Mouse (Mus musculus): ENCODE results near the gene Klhl3. TPM values are rescaled to one million over a fixed set of nuclear protein-coding genes. Genes with fewer than 3 reads are reported as not detected.

Gene Klhl3
- total and polyA plus RNA-seq, 3 experiments = 2.1 to 4.3 (median 2.7) TPM

- DNase-seq = no peak
- 88% methylated on average over 6 of the region's 6 CpGs for WGBS
- Histone ChIP-seq H3K4me1 (ENCODE audit: control insufficient read depth, insufficient read depth, low read length) (no peaks in the 10 kb centered on the region), H3K27ac (no peak overlapping the region), H3K36me3 (ENCODE audit: control insufficient read depth, insufficient read depth, low read length) (no peaks in the 10 kb centered on the region), H3K9ac (ENCODE audit: low read depth, low read length) (no peak overlapping the region), H3K4me3 (no peak overlapping the region), H3K27me3 (ENCODE audit: control insufficient read depth, insufficient read depth, low read length) (no peaks in the 10 kb centered on the region), H3K79me2 (replicated peaks; ENCODE audit: control insufficient read depth, insufficient read depth, low read length) (no peaks in the 10 kb centered on the region)
- intact Hi-C loops (cut with DNase I) = no loop called here
- no peak for TF ChIP-seq CTCF (IDR thresholded peaks at IDR 0.05)
- no peak for TF ChIP-seq EP300 (IDR thresholded peaks at IDR 0.05; ENCODE audit: insufficient read depth, low read depth, low read length)
- no peak for TF ChIP-seq POLR2A (IDR thresholded peaks at IDR 0.05; ENCODE audit: insufficient read depth, low read depth, low read length)
Measured at GRCm38 (mm10) chr13:57965658-57966057, 147.7 kb downstream of the Klhl3 start.

- Histone ChIP-seq H3K9ac (ENCODE audit: low read depth, low read length) (no peak overlapping the region), H3K4me3 (no peak overlapping the region), H3K27me3 (ENCODE audit: control insufficient read depth, insufficient read depth, low read length) (no peaks in the 10 kb centered on the region), H3K27ac (no peak overlapping the region), H3K79me2 (replicated peaks; ENCODE audit: control insufficient read depth, insufficient read depth, low read length) (no peaks in the 10 kb centered on the region), H3K4me1 (ENCODE audit: control insufficient read depth, insufficient read depth, low read length) (no peaks in the 10 kb centered on the region), H3K36me3 (ENCODE audit: control insufficient read depth, insufficient read depth, low read length) (no peaks in the 10 kb centered on the region)
- 59% methylated on average over 2 of the region's 2 CpGs for WGBS
- no peak for DNase-seq
- intact Hi-C loops (cut with DNase I) = no loop called here
- TF ChIP-seq POLR2A (IDR thresholded peaks at IDR 0.05; ENCODE audit: insufficient read depth, low read depth, low read length) = no peak
- TF ChIP-seq CTCF (IDR thresholded peaks at IDR 0.05) = no peak
- no peak for TF ChIP-seq EP300 (IDR thresholded peaks at IDR 0.05; ENCODE audit: insufficient read depth, low read depth, low read length)
Measured at GRCm38 (mm10) chr13:57960254-57960653, 153.1 kb downstream of the Klhl3 start.

DNA sequence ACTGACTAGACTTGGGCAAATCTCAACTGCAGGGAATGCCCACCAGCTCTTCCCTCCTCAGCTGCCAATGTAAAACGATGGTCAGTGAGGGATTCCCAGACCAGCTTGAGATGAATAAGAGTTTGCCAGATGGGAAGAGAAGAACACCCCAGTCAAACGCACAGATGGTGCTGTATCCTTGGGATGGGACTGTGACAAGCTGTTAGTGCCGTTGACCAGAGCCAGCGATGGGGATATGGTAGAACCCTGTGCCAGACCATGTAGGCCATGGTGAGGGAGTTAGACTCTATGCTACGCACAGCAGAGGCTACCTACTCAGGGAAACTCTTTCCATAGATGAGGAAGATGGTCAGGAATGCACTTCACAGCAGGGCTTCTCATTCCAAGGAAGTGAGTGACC, 153.6 kb downstream of the Klhl3 start:
- H3K9ac ChIP-seq (ENCODE audit: low read depth, low read length) = no peak overlapping the region
- no peak for TF ChIP-seq CTCF (IDR thresholded peaks at IDR 0.05)
- no peak for TF ChIP-seq EP300 (IDR thresholded peaks at IDR 0.05; ENCODE audit: insufficient read depth, low read depth, low read length)
- no peak for TF ChIP-seq POLR2A (IDR thresholded peaks at IDR 0.05; ENCODE audit: insufficient read depth, low read depth, low read length)
- H3K36me3 ChIP-seq (ENCODE audit: control insufficient read depth, insufficient read depth, low read length) = no peaks in the 10 kb centered on the region
- no peak overlapping the region for H3K4me3 ChIP-seq
- intact Hi-C loops (cut with DNase I) = no loop called here
- no peak for DNase-seq
- H3K27ac ChIP-seq = no peak overlapping the region
- no peaks in the 10 kb centered on the region for H3K4me1 ChIP-seq (ENCODE audit: control insufficient read depth, insufficient read depth, low read length)
- no peaks in the 10 kb centered on the region for H3K27me3 ChIP-seq (ENCODE audit: control insufficient read depth, insufficient read depth, low read length)
- no peaks in the 10 kb centered on the region for H3K79me2 ChIP-seq (replicated peaks; ENCODE audit: control insufficient read depth, insufficient read depth, low read length)
- 77% methylated on average over 5 of the region's 5 CpGs for WGBS

Small RNAs within 50 kb of the gene (microRNA-seq; reads per million reads assigned to microRNA genes)
- 135 to 172 reads per million in 2 experiments for gene Mir874

Other genes with a start within 250 kb of the Klhl3 start
- not detected for gene Spock1, start 205.3 kb downstream of the Klhl3 start, total RNA-seq (2021)
- 0.04 and 0.09 TPM in 2 replicates for gene Spock1, start 205.3 kb downstream of the Klhl3 start, polyA plus RNA-seq (2012; rRNA removed)
- gene Hnrnpa0, start 15.0 kb upstream of the Klhl3 start, total RNA-seq (2021) = 10 to 100 TPM; 66.6 to 67.4 TPM
- 21.7 and 25.2 TPM in 2 replicates for gene Hnrnpa0, start 15.0 kb upstream of the Klhl3 start, polyA plus RNA-seq (2012; rRNA removed)
- 10 to 100 TPM; 22.3 to 24.0 TPM for gene Idnk, start 44.1 kb upstream of the Klhl3 start, total RNA-seq (2021)
- gene Idnk, start 44.1 kb upstream of the Klhl3 start, polyA plus RNA-seq (2012; rRNA removed) = 13.9 and 14.8 TPM in 2 replicates
- gene Ubqln1, start 102.1 kb upstream of the Klhl3 start, total RNA-seq (2021) = 10 to 100 TPM; 48.8 to 49.2 TPM
- gene Ubqln1, start 102.1 kb upstream of the Klhl3 start, polyA plus RNA-seq (2012; rRNA removed) = 49.4 and 67.0 TPM in 2 replicates
- gene Gkap1, start 162.1 kb upstream of the Klhl3 start, total RNA-seq (2021) = 10 to 100 TPM; 21.8 to 28.3 TPM
- gene Gkap1, start 162.1 kb upstream of the Klhl3 start, polyA plus RNA-seq (2012; rRNA removed) = 4.7 and 7.1 TPM in 2 replicates
- under 1 TPM; 0.05 to 0.10 TPM for gene Kif27, start 245.5 kb upstream of the Klhl3 start, total RNA-seq (2021)
- 0.09 and 0.10 TPM in 2 replicates for gene Kif27, start 245.5 kb upstream of the Klhl3 start, polyA plus RNA-seq (2012; rRNA removed)

Data from heart, adult 2 months (tissue).